Mouse (Mus musculus) erythroblast, embryonic 14.5 days (primary cell): ENCODE data around the gene Rnpc3. TPM values are rescaled to one million over a fixed set of nuclear protein-coding genes. Genes with fewer than 3 reads are reported as not detected.

Experiments
- H3K27me3 ChIP-seq: 2 replicates; pipeline ENCODE4 v1.6.1; 2012; ENCODE audit warnings: inconsistent platforms; ENCODE audit not compliant: control insufficient read depth
- H3K36me3 ChIP-seq: 2 replicates; pipeline ENCODE4 v1.6.1; 2012; ENCODE audit warnings: mild to moderate bottlenecking, inconsistent platforms; ENCODE audit not compliant: control insufficient read depth
- H3K4me1 ChIP-seq: 2 replicates; pipeline ENCODE4 v1.6.1; 2012; ENCODE audit warnings: inconsistent platforms; ENCODE audit not compliant: control insufficient read depth
- H3K4me3 ChIP-seq: replicated peaks from 2 replicates; pipeline ENCODE3; 2012; ENCODE audit warnings: moderate library complexity, mild to moderate bottlenecking, inconsistent platforms
- H3K9me3 ChIP-seq: 2 replicates; pipeline ENCODE4 v1.6.1; 2012; ENCODE audit warnings: low read length, inconsistent platforms, mixed read lengths; ENCODE audit not compliant: control insufficient read depth
- GATA1 ChIP-seq: IDR thresholded peaks from 2 replicates; pipeline ENCODE4 v1.6.1; 2012; ENCODE audit warnings: low read length, inconsistent platforms, mixed read lengths
- TAL1 ChIP-seq: IDR thresholded peaks from 3 replicates; pipeline ENCODE4 v1.6.1; 2012; ENCODE audit warnings: low read length, inconsistent platforms, mixed read lengths
- polyA plus RNA-seq: library from polyadenylated mRNA; stranded (reverse); fragments of >175 nt; gene quantifications from 2 replicates; pipeline ENCODE4 v1.2.3, GENCODE M21; 2012

Gene Rnpc3
- polyA plus RNA-seq, 1 experiment, result 1.2 TPM

GRCm38 (mm10) chr3:113590844-113591243 is 39.1 kb downstream of the Rnpc3 start:
- no peaks in the 10 kb centered on the region for H3K27me3 ChIP-seq
- H3K4me3 ChIP-seq, result no peak overlapping the region
- no peaks in the 10 kb centered on the region for H3K9me3 ChIP-seq

GRCm38 (mm10) chr3:113574578-113574977 is 55.4 kb downstream of the Rnpc3 start:
- H3K27me3 ChIP-seq, result no peaks in the 10 kb centered on the region
- H3K9me3 ChIP-seq, result no peaks in the 10 kb centered on the region
- H3K4me3 ChIP-seq, result no peak overlapping the region
- TF ChIP-seq GATA1 (no peak), TAL1 (no peak)
- no peaks in the 10 kb centered on the region for H3K4me1 ChIP-seq
- no peaks in the 10 kb centered on the region for H3K36me3 ChIP-seq

More at GRCm38 (mm10) chr3:113590844-113591243, 39.1 kb downstream of the Rnpc3 start:
- Histone ChIP-seq H3K4me1 (no peaks in the 10 kb centered on the region), H3K36me3 (peaks cover 4% of the 10 kb centered on the region)
- TF ChIP-seq TAL1, result no peak
- TF ChIP-seq GATA1, result no peak

- TF ChIP-seq GATA1 (no peak), TAL1 (no peak)
These were observed 55.8 kb downstream of the Rnpc3 start for GRCm38 (mm10) chr3:113574138-113574537.

GRCm38 (mm10) chr3:113572158-113572557 is 57.8 kb downstream of the Rnpc3 start:
- Histone ChIP-seq H3K4me1 (no peaks in the 10 kb centered on the region), H3K4me3 (no peak overlapping the region), H3K36me3 (no peaks in the 10 kb centered on the region; the same call in 1 of the 2 replicates), H3K9me3 (peaks cover 3% of the 10 kb centered on the region), H3K27me3 (no peaks in the 10 kb centered on the region)
- no peak for TF ChIP-seq GATA1

More at GRCm38 (mm10) chr3:113574138-113574537, 55.8 kb downstream of the Rnpc3 start:
- Histone ChIP-seq H3K27me3 (no peaks in the 10 kb centered on the region), H3K36me3 (no peaks in the 10 kb centered on the region), H3K4me3 (no peak overlapping the region), H3K4me1 (no peaks in the 10 kb centered on the region), H3K9me3 (no peaks in the 10 kb centered on the region)

Other genes starting within 250 kb of the Rnpc3 start
- gene Amy2a1, start 97.7 kb downstream of the Rnpc3 start, polyA plus RNA-seq, result not detected in 2 replicates
- not detected in 2 replicates for gene Amy1, start 23.4 kb downstream of the Rnpc3 start, polyA plus RNA-seq